Comparison of ENCODE assay signal across 15 mouse cellular contexts in the genomic region with DNA sequence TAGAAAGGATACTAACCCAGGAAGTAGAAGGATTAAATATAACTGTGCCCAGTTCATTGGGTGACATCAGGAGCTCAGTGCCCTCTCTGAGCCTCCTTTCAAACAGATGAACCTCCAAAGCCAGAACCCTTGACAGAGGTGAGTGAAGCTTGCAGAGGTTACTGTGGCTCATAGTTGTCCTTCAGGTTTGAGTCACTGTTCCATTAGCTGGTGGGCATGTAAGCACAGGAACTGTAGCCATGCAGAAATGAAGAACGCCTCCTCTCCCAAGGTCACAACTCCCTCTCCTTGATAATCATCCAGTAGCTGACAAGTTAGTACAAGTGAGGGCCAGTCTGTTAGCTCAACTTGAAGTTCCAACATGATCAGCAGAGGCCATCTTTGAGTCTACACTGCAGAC.
DNase-seq lines count a peak whose midpoint lies in the region.
"Had no signal": no experiment of that assay in that cellular context is flagged by ENCODE, and none has a peak within 500 bp of the region (broad histone marks: within the 10 kb centered on the region; RNA-seq: fewer than 3 reads in every experiment).

No protein-coding gene starts in this region.

- DNase-seq in adrenal gland, postnatal 14 days, result peak; percentile 11
- DNase-seq in adrenal gland, postnatal 25 days, result no peak
- peak; percentile 8 for DNase-seq in urinary bladder, postnatal 25 days (ENCODE audit: low spot score)
- DNase-seq in urinary bladder, postnatal 10 days (ENCODE audit: low spot score), result no peak
- DNase-seq in fat pad, adult 2 months (ENCODE audit: extremely low read depth, low read depth, low spot score), result peak; percentile 28
- no peak for DNase-seq in lung, postnatal 36 days
- DNase-seq: adrenal gland, adult 8-10 months; cerebellum, adult 11-12 months; cerebellum, adult 8-10 months; cerebellum, postnatal 14 days; forebrain, postnatal 0 days; gastrocnemius, postnatal 25 days; heart, postnatal 10 days; heart, postnatal 36 days; kidney, adult 11 months had no signal

Comparison
In these comparisons a context has a peak if more than half of its experiments do, and no peak if none do; other contexts are left out.
1. DNase-seq: peak in adrenal gland, postnatal 14 days (single experiment), urinary bladder, postnatal 25 days (single experiment) and fat pad, adult 2 months (single experiment); none in adrenal gland, postnatal 25 days (single experiment), urinary bladder, postnatal 10 days (single experiment) and lung, postnatal 36 days (single experiment).